Comparison of ENCODE assay signal across 13 mouse cellular contexts in the genomic region with DNA sequence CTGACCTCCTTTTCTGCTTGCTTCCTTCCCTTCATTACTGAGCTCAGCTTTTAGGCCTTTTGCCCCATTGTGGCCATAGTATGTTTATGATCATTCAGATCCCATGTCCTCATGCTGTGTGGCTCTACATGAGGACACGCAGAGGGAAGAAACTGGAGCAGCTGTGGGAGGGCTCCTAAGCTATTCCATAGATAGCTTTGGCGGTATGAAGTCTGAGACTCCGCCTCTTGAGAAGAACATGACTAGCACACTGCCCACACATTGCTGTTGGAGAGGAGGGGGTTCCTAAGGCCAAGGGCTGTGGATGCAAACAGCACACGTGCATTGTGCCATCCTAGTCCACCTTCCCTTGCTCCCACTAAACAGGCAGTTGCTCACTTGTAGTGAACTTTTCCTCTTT.
"Had no signal": no experiment of that assay in that cellular context is flagged by ENCODE, and none has a peak within 500 bp of the region (broad histone marks: within the 10 kb centered on the region; RNA-seq: fewer than 3 reads in every experiment).

No protein-coding gene starts in this region.

- H3K4me3 ChIP-seq: intestine, embryonic 15.5 days; limb, embryonic 10.5 days; lung, embryonic 15.5 days; midbrain, embryonic 10.5 days; myocyte; neural tube, embryonic 15.5 days had no signal

- ATAC-seq: intestine, embryonic 15.5 days had no signal

- H3K9me3 ChIP-seq: intestine, embryonic 15.5 days; limb, embryonic 10.5 days; lung, embryonic 15.5 days; midbrain, embryonic 10.5 days; neural tube, embryonic 15.5 days had no signal

- H3K36me3 ChIP-seq: intestine, embryonic 15.5 days; lung, embryonic 15.5 days; neural tube, embryonic 15.5 days had no signal

- DNase-seq: kidney, adult 18-20 months; kidney, postnatal 10 days; kidney, postnatal 4 days; lung, postnatal 14 days; midbrain, embryonic 14.5 days; spleen, adult 18-20 months; thymus, postnatal 4 days had no signal

- H3K27me3 ChIP-seq: intestine, embryonic 15.5 days; lung, embryonic 15.5 days; neural tube, embryonic 15.5 days had no signal
